In genomic region chr10:108356601-108357187, GRCm38 (mm10) we compare ENCODE assay signal across 12 mouse cellular contexts. TPM values are rescaled to one million over a fixed set of nuclear protein-coding genes. Genes with fewer than 3 reads are reported as not detected.
DNase-seq lines count a peak whose midpoint lies in the region; ATAC-seq and TF ChIP-seq lines count a peak whose summit lies in the region.
"Had no signal": no experiment of that assay in that cellular context is flagged by ENCODE, and none has a peak within 500 bp of the region (broad histone marks: within the 10 kb centered on the region; RNA-seq: fewer than 3 reads in every experiment).

No protein-coding gene starts in this region.

- peaks cover 22% of the 10 kb centered on the region for H3K36me3 ChIP-seq in heart, embryonic 10.5 days
- peaks cover 13% of the 10 kb centered on the region for H3K36me3 ChIP-seq in liver, embryonic 12.5 days
- H3K36me3 ChIP-seq in liver, embryonic 11.5 days (ENCODE audit: control insufficient read depth, insufficient read depth, low read length) = peaks cover 4% of the 10 kb centered on the region; the same call in 1 of the 2 replicates
- peaks cover 62% of the 10 kb centered on the region for H3K36me3 ChIP-seq in G1E (replicated peaks)
- no peaks in the 10 kb centered on the region for H3K36me3 ChIP-seq in midbrain, embryonic 13.5 days
- H3K36me3 ChIP-seq: hindbrain, embryonic 15.5 days had no signal

- DNase-seq in heart, embryonic 10.5 days (ENCODE audit: low spot score) = no peak
- no peak for DNase-seq in heart, postnatal 4 days
- no peak for DNase-seq in liver, embryonic 11.5 days (ENCODE audit: low spot score)
- DNase-seq in G1E (ENCODE audit: low spot score) = no peak
- DNase-seq in gastrocnemius, postnatal 14 days = no peak
- DNase-seq in T-cell, adult 2 months (ENCODE audit: low spot score) = no peak
- DNase-seq: cerebellum, adult 9-10 months; gastrocnemius, postnatal 36 days had no signal

- WGBS in heart, embryonic 10.5 days = 94% methylated on average over 12 of the region's 12 CpGs
- WGBS in liver, embryonic 12.5 days (ENCODE audit: insufficient replicate concordance) = 88% methylated on average over 12 of the region's 12 CpGs
- 94% methylated on average over 12 of the region's 12 CpGs for whole genome bisulfite sequencing in liver, embryonic 11.5 days
- 98% methylated on average over 12 of the region's 12 CpGs for WGBS in midbrain, embryonic 13.5 days

- no peaks in the 10 kb centered on the region for H3K27me3 ChIP-seq in heart, embryonic 10.5 days (ENCODE audit: insufficient read depth, poor library complexity, severe bottlenecking)
- no peaks in the 10 kb centered on the region for H3K27me3 ChIP-seq in liver, embryonic 12.5 days (replicated peaks)
- H3K27me3 ChIP-seq in liver, embryonic 11.5 days (replicated peaks; ENCODE audit: control insufficient read depth, insufficient read depth, low read length) = no peaks in the 10 kb centered on the region
- no peaks in the 10 kb centered on the region for H3K27me3 ChIP-seq in G1E (ENCODE audit: insufficient read depth, low read length)
- H3K27me3 ChIP-seq in midbrain, embryonic 13.5 days = no peaks in the 10 kb centered on the region
- H3K27me3 ChIP-seq: hindbrain, embryonic 15.5 days had no signal

- no peak overlapping the region for H3K4me3 ChIP-seq in heart, embryonic 10.5 days
- no peak overlapping the region for H3K4me3 ChIP-seq in liver, embryonic 12.5 days
- no peak overlapping the region for H3K4me3 ChIP-seq in liver, embryonic 11.5 days (ENCODE audit: low read depth, low read length)
- H3K4me3 ChIP-seq in G1E (ENCODE audit: low read depth, low read length) = peak overlapping the region; percentile 2; the same call in 1 of the 2 replicates
- H3K4me3 ChIP-seq in midbrain, embryonic 13.5 days (replicated peaks) = no peak overlapping the region
- H3K4me3 ChIP-seq: hindbrain, embryonic 15.5 days; myocyte had no signal

- no peaks in the 10 kb centered on the region for H3K9me3 ChIP-seq in heart, embryonic 10.5 days
- no peaks in the 10 kb centered on the region for H3K9me3 ChIP-seq in liver, embryonic 12.5 days (replicated peaks)
- no peaks in the 10 kb centered on the region for H3K9me3 ChIP-seq in liver, embryonic 11.5 days (ENCODE audit: control insufficient read depth, low read length)
- H3K9me3 ChIP-seq in G1E (replicated peaks) = peaks cover 3% of the 10 kb centered on the region; the same call in 1 of the 2 replicates
- 0 out of 2 replicates have a peak, but pooled peaks cover 6% of the 10 kb centered on the region for H3K9me3 ChIP-seq in midbrain, embryonic 13.5 days
- H3K9me3 ChIP-seq: hindbrain, embryonic 15.5 days had no signal

- peak overlapping the region; percentile 22; the same call in 1 of the 2 replicates for H3K27ac ChIP-seq in heart, embryonic 10.5 days
- H3K27ac ChIP-seq in liver, embryonic 12.5 days = no peak overlapping the region
- no peak overlapping the region for H3K27ac ChIP-seq in liver, embryonic 11.5 days (ENCODE audit: low read depth, low read length)
- no peak overlapping the region for H3K27ac ChIP-seq in midbrain, embryonic 13.5 days
- H3K27ac ChIP-seq: hindbrain, embryonic 15.5 days had no signal

- peaks cover 16% of the 10 kb centered on the region for H3K4me1 ChIP-seq in heart, embryonic 10.5 days
- H3K4me1 ChIP-seq in liver, embryonic 12.5 days = no peaks in the 10 kb centered on the region
- no peaks in the 10 kb centered on the region for H3K4me1 ChIP-seq in liver, embryonic 11.5 days (replicated peaks; ENCODE audit: control insufficient read depth, insufficient read depth, low read length)
- H3K4me1 ChIP-seq in G1E (ENCODE audit: insufficient read depth, low read depth, low read length) = peaks cover 60% of the 10 kb centered on the region
- peaks cover 14% of the 10 kb centered on the region for H3K4me1 ChIP-seq in midbrain, embryonic 13.5 days (replicated peaks)

- intact Hi-C loops in gastrocnemius, postnatal 14 days (cut with DNase I; ENCODE audit: low total_unique reads) = no loop called here

- no peak overlapping the region for H3K9ac ChIP-seq in liver, embryonic 12.5 days
- no peak overlapping the region for H3K9ac ChIP-seq in liver, embryonic 11.5 days (ENCODE audit: low read depth, low read length)
- no peak overlapping the region for H3K9ac ChIP-seq in midbrain, embryonic 13.5 days (replicated peaks)
- H3K9ac ChIP-seq: hindbrain, embryonic 15.5 days had no signal

- peak; percentile 40 for ATAC-seq in liver, embryonic 12.5 days
- ATAC-seq in liver, embryonic 11.5 days (replicated peaks; ENCODE audit: low FRiP score) = no peak
- no peak for ATAC-seq in G1E (ENCODE audit: extremely low read depth, insufficient number of reproducible peaks, low FRiP score, poor library complexity, severe bottlenecking)
- peak; percentile 60; the same call in 1 of the 2 replicates for ATAC-seq in midbrain, embryonic 13.5 days

- no peak overlapping the region for H3K4me2 ChIP-seq in liver, embryonic 12.5 days
- H3K4me2 ChIP-seq in liver, embryonic 11.5 days = no peak overlapping the region
- no peak overlapping the region for H3K4me2 ChIP-seq in midbrain, embryonic 13.5 days (replicated peaks)
- H3K4me2 ChIP-seq: hindbrain, embryonic 15.5 days had no signal

- TF ChIP-seq CTCF in G1E (IDR thresholded peaks at IDR 0.05; ENCODE audit: low read depth, low read length) = no peak

RNA-seq across cellular contexts. Expression of gene Pawr, which starts 24.8 kb away (rescaled TPM):
- 17.7 and 28.3 TPM in 2 replicates for polyA plus RNA-seq in heart, embryonic 10.5 days (2016; fragmentation: Nextera tagmentation; extraction: Ambion mirVana)
- total RNA-seq in heart, postnatal 4 days (2021) = 1 to 10 TPM; 6.9 to 7.0 TPM
- polyA plus RNA-seq in liver, embryonic 12.5 days (2016; fragmentation: Nextera tagmentation; extraction: Ambion mirVana) = 11.6 and 12.6 TPM in 2 replicates
- 12.8 and 13.7 TPM in 2 replicates for polyA plus RNA-seq in liver, embryonic 11.5 days (2014; fragmentation: Nextera tagmentation; extraction: Ambion mirVana)
- 81.5 and 92.3 TPM in 2 replicates for total RNA-seq in G1E (2014; fragmentation: Nextera tagmentation)
- total RNA-seq in G1E (2017) = 57.0 and 65.2 TPM in 2 replicates
- polyA plus RNA-seq in G1E (2012) = 46.6 and 49.9 TPM in 2 replicates
- 2.6 and 4.0 TPM in 2 replicates for polyA plus RNA-seq in midbrain, embryonic 13.5 days (2015; fragmentation: Nextera tagmentation; extraction: Ambion mirVana)
- total RNA-seq in gastrocnemius, postnatal 14 days (2021) = 1 to 10 TPM; 1.5 to 1.7 TPM

Comparison
In these comparisons a context has a peak if more than half of its experiments do, and no peak if none do; other contexts are left out.
1. ATAC-seq: peak in liver, embryonic 12.5 days (single experiment) and midbrain, embryonic 13.5 days (single experiment); none in liver, embryonic 11.5 days (single experiment) and G1E (single experiment).